Mouse (Mus musculus) A20 (cell line): ENCODE measurements around the gene Dpp6.

ENCODE experiments used
- DNase-seq: peaks from one replicate; pipeline ENCODE4 v3.0.0-alpha.2; 2011; ENCODE audit warnings: low read depth, low spot score

The Dpp6 gene

GRCm38 (mm10) chr5:27373931-27374330, 556.9 kb downstream of the Dpp6 start:
- DNase-seq: no peak

- no peak for DNase-seq
Observed at GRCm38 (mm10) chr5:27375841-27376240, 558.8 kb downstream of the Dpp6 start.

GRCm38 (mm10) chr5:27380656-27381385, 563.8 kb downstream of the Dpp6 start:
- DNase-seq: no peak

GRCm38 (mm10) chr5:27398371-27398770, 581.4 kb downstream of the Dpp6 start:
- no peak for DNase-seq

- no peak for DNase-seq
Observed at GRCm38 (mm10) chr5:27399111-27399510, 582.1 kb downstream of the Dpp6 start.

GRCm38 (mm10) chr5:27402616-27403015, 585.6 kb downstream of the Dpp6 start:
- DNase-seq: no peak

GRCm38 (mm10) chr5:27408854-27409253, 591.9 kb downstream of the Dpp6 start:
- DNase-seq: no peak

GRCm38 (mm10) chr5:27413023-27413422, 596.0 kb downstream of the Dpp6 start:
- no peak for DNase-seq

GRCm38 (mm10) chr5:27415518-27415917, 598.5 kb downstream of the Dpp6 start:
- no peak for DNase-seq

- no peak for DNase-seq
Observed at GRCm38 (mm10) chr5:27416571-27416970, 599.6 kb downstream of the Dpp6 start.

GRCm38 (mm10) chr5:27417398-27417797, 600.4 kb downstream of the Dpp6 start:
- DNase-seq: no peak

GRCm38 (mm10) chr5:27418856-27419255, 601.9 kb downstream of the Dpp6 start:
- no peak for DNase-seq

GRCm38 (mm10) chr5:27421090-27421635, 604.2 kb downstream of the Dpp6 start:
- no peak for DNase-seq

- no peak for DNase-seq
Observed at GRCm38 (mm10) chr5:27423766-27424165, 606.8 kb downstream of the Dpp6 start.

GRCm38 (mm10) chr5:27424484-27425080, 607.6 kb downstream of the Dpp6 start:
- no peak for DNase-seq

- no peak for DNase-seq
Observed at GRCm38 (mm10) chr5:27426200-27426599, 609.2 kb downstream of the Dpp6 start.

GRCm38 (mm10) chr5:27433584-27433983, 616.6 kb downstream of the Dpp6 start:
- no peak for DNase-seq

GRCm38 (mm10) chr5:27453201-27453845, 636.3 kb downstream of the Dpp6 start:
- no peak for DNase-seq

GRCm38 (mm10) chr5:27454386-27454785, 637.4 kb downstream of the Dpp6 start:
- no peak for DNase-seq

GRCm38 (mm10) chr5:27456981-27457380, 640.0 kb downstream of the Dpp6 start:
- DNase-seq: no peak

GRCm38 (mm10) chr5:27457686-27458085, 640.7 kb downstream of the Dpp6 start:
- DNase-seq: no peak

GRCm38 (mm10) chr5:27474964-27475465, 658.0 kb downstream of the Dpp6 start:
- no peak for DNase-seq
